Mouse (Mus musculus): ENCODE measurements around the gene Pnpla3.

Pnpla3 gene

GRCm38 (mm10) chr15:84216026-84216425, 48.4 kb downstream of the Pnpla3 start:
- intact Hi-C loops (cut with DNase I): loop anchor here (10.0 kb wide), 1 partner anchor 399 kb away; no protein-coding TSS in a partner anchor

- intact Hi-C loops (cut with DNase I): loop anchor here (10.0 kb wide), 1 partner anchor 398 kb away; no protein-coding TSS in a partner anchor
These were observed 48.9 kb downstream of the Pnpla3 start for GRCm38 (mm10) chr15:84216461-84217084.

- intact Hi-C loops (cut with DNase I): loop anchor here (10.0 kb wide), 1 partner anchor 397 kb away; no protein-coding TSS in a partner anchor
These were observed 50.5 kb downstream of the Pnpla3 start for GRCm38 (mm10) chr15:84217969-84218782.

- intact Hi-C loops (cut with DNase I): loop anchor here (10.0 kb wide), 1 partner anchor 396 kb away; no protein-coding TSS in a partner anchor
These were observed 51.2 kb downstream of the Pnpla3 start for GRCm38 (mm10) chr15:84218783-84219271.

GRCm38 (mm10) chr15:84221539-84221938, 53.9 kb downstream of the Pnpla3 start:
- intact Hi-C loops (cut with DNase I): no loop called here

DNA sequence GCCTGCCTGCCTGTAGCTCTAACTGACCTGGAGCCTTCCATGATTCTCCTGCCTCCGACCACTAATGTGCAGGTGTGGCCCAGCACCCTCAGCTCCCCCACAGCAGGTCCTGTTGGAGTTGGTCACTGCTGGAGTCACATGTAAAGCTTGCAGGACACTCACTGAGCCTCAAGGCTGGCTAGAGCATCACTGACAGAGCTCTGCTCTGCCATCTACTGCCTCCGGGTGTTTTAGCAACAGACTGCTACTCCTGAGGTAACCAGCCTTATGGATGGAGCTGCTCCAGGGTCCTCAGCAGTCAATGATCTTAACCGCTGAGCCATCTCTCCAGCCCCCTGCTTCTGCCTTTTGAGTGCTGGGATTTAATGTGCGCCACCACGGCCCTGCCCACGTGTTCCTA, 55.8 kb downstream of the Pnpla3 start:
- intact Hi-C loops (cut with DNase I): no loop called here

GRCm38 (mm10) chr15:84224779-84225178, 57.1 kb downstream of the Pnpla3 start:
- intact Hi-C loops (cut with DNase I): no loop called here

DNA sequence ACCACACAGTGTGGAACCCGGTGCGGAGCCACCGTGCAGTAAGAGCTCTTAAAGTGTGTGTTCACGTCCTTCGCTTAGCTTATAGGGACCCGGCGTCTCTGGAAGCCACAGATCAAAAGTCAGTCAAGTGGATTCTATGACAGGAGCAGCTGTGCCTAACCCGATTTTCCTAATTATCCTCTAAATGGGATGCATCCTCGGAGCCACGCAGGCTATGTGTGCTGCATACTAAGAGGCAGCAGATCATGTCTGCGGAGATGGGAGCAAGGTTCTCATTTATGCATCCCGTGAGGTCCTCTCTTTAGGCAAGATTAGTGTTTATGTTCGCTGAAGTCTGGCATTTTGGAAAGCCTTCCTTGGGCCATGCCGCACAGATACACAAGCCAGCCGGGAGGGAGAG, 59.3 kb downstream of the Pnpla3 start:
- intact Hi-C loops (cut with DNase I): no loop called here

GRCm38 (mm10) chr15:84230661-84231060, 63.0 kb downstream of the Pnpla3 start:
- intact Hi-C loops (cut with DNase I): no loop called here

- intact Hi-C loops (cut with DNase I): no loop called here
These were observed 63.6 kb downstream of the Pnpla3 start for GRCm38 (mm10) chr15:84231113-84231712.

GRCm38 (mm10) chr15:84231721-84232561, 64.3 kb downstream of the Pnpla3 start, which contains the start of gene Parvb:
Gene Parvb, plus strand, starts transcription at chr15:84232043.
- intact Hi-C loops (cut with DNase I): no loop called here

DNA sequence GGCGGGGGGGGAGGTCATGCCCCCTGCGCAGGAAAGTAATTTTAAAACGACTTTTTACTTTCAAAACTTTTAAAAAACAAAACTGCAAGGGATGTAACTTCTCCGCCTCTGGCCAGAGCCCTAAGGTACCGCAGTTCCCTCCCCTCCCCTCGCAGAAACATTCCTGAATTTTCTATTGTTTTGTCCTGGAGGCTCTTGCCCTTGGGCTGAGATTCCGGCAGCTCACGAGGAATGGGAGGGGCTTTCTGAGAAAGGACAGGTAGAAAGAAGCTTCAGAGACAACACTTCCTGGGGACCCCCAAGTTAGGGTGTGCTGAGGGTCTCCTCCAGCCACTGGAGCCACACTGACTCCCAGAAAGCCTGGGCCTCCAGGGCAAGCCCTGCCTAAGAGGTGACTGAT, 65.0 kb downstream of the Pnpla3 start:
- intact Hi-C loops (cut with DNase I): no loop called here

DNA sequence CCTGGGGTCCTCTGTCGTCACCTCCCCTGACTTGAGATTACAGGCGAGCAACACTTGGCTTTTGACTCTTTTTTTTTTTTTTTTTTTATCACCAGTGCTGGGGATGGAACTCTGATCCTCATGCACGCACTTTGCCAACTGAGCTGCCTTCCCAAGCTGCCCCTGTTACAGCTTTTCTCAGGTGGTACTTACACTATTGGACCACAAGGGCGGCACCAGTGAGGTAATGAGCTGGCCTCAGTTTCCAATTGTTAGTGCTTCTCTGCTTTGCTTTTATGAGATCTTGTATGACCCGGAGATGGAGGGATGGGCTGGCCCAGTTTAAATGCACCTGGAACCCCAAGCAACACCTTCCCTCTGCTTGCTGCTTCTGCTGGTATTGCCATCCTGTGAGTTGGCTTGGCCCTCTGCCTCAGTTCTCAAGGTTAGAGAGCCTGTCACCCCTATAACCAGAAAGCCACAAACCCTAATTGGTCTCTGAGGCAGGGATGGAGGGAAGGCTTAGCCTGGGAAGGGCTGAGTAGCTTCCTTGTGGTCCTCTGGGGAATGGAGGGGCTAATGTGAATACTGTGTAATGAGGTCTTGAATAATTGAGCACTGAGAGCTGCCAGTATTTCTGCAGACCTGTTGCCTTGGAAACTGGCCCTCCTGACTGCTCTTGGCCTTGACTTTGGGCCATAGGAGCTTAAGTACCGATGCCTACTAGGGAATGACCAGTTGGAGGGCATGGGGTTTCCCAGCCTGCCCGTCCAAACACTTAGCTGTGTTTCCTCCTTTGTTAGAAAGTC, 67.4 kb downstream of the Pnpla3 start:
- intact Hi-C loops (cut with DNase I): no loop called here

- intact Hi-C loops (cut with DNase I): no loop called here
These were observed 68.0 kb downstream of the Pnpla3 start for GRCm38 (mm10) chr15:84235646-84236045.

Small RNA genes lying within 50 kb of the gene (microRNA-seq; reads per million reads assigned to microRNA genes)
- 0.12 to 0.23 reads per million in 2 experiments for gene Mir6392

Data from adrenal gland (tissue).